Mouse (Mus musculus): ENCODE results near the gene Sp1. TPM values are rescaled to one million over a fixed set of nuclear protein-coding genes. Genes with fewer than 3 reads are reported as not detected.
A peak's percentile ranks its signal among the peaks of the same experiment; 100 is the strongest.

Sp1 gene
- total RNA-seq, 4 experiments from 2014 or later = 75.8 to 97.0 (median 91.9) TPM

DNA sequence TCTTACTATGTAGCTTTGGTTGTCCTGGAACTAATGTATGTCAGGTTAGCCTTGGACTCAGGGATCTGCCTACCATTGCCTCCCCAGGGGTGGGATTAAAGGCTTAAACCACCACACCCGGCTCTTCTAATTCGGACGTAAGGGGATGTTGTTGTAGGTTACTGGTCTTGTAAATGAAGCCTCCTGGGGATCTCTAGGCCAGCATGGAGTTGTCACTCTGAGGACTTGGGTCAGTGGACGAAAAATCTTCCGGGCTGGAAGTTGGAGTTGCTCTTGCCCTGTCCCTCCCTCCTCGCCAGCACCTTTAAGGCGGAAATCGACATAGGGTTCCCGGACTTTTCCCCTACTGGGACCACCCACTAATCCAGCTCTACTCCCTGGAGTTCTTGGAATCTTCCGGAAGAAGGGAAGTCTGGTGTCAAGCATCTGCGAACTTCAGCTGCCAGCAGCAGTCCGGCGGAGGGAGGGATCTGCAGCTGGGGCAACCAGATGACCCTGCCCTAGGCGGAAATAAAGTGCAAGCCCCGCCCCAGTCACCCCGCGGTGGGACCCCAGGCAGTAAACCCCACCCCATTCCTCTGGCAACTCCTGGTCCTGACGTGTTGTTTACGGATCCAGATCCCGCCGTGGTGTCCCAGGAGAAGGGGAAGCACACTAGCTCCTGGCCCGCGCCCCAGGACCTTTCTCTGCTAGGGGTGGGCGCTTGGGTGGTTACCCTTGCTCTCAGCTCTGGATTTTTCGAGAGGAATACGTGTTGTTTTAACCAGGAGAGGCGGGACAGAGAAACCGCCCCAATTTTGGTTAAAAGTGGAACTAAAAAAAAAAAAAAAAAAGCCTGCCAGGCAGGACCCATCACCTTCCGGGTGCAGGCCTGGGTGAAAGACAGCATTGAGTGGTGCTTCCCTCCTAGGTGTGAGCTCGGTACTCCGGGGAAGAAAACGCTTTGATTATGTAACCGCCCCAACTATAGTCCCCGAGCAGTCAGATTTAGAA lies 6.4 kb upstream of the Sp1 start:
- peak; percentile 94 for DNase-seq

DNA sequence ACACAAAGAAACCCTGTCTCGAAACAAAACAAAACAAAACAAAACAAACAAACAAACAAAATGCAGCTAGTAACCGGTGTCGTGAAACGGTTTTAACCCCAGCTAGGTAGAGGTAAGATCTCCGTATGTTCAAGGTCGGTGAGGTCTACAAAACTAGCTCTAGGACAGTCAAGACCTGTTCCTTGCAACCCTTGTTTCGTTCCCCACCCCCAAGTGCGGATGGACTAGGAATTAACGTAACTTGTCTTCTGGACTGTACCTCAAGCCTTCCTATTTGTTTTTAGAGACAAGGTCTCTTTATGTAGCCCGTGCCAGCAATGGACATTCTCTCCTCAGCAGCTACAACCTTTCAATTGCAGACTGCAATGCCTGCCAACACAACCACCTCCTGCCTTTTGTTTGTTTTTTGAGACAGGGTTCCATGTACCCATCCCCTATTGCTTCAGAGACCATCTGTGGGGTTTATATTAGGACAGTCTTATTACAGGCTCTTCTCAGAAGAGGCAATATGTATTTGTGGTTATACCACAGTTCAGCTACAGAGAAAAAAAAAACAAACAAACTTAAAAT lies 5.4 kb upstream of the Sp1 start:
- no peak for DNase-seq

DNA sequence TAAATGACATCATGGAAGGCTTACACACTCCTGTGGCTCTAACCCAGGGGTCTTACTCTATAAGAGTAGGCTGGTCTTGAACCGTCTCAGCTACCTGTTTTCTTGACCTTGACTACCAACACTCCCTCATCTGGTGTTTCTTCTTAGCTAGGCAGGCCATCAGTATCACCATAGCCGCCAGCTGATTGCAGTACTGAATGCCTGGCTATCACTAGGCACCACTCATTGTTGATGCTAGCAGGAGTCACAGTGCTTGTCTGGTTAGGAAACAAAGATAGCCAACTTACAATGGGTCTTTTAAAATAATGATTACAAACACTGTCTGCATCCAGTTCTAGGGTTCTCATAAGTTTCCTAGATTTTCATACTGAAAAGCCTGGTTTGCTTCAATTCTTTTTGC lies 4.7 kb upstream of the Sp1 start:
- no peak for DNase-seq

DNA sequence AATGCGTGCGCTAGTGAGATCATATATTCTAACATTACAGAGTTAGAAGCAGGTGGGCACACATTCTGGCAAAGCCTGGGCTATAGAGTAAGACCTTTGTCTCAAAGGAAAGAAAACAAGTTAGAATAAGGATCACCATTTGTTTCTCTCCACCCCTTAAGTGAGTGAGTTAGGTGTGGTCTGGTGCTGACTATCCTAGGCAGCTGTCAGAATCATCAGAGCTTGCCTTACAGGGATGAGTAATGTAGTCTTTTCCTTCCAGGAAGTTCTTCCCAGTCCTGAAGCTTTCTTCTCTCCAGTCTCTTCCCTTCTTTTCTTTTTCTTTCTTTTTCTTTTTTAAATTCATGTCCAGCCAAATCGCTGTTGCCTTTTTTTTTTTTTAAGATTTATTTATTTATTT lies 3.7 kb upstream of the Sp1 start:
- DNase-seq = no peak

DNA sequence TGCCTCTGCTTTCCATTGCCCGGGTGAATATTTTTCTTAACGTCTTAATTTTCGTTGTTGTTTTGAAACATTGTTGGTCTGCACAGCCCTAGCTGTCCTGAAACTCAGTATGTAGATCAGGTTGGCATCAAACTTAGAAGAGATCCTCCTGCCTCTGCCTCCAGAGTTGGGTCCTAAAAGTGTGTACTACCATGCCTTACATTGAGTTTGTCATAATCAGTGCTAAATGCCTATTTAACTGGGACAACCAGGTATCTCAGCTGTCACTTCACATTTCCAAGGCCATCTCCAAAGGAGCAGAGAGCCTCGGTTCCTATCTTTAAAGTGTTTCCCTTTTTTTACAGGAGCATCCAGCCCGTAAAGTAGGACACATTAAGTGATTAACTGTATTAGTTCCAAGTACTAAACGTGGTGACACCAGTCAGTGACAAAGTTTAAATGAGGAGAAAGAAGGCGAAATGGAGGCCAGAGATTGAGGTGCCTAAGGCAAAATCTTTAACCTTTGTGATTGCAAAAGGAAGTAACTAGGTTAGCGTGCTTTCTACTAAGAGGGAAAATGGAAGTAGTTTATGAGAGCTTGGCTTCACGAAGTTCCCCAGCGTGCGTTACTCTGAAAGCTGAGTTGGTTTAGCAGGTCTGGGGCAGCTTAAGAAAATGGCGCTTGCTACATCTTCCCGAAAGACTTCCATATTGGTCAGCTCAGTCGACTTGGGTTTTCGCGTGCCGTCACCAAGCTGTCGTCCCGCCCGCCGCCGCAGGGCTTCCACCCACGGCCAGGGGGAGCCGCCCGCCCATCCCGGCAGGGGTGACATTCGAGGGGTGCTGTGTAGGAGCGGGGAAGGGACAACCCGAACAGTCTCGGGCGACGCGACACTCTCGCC lies 1.1 kb upstream of the Sp1 start:
- no peak for DNase-seq

DNA sequence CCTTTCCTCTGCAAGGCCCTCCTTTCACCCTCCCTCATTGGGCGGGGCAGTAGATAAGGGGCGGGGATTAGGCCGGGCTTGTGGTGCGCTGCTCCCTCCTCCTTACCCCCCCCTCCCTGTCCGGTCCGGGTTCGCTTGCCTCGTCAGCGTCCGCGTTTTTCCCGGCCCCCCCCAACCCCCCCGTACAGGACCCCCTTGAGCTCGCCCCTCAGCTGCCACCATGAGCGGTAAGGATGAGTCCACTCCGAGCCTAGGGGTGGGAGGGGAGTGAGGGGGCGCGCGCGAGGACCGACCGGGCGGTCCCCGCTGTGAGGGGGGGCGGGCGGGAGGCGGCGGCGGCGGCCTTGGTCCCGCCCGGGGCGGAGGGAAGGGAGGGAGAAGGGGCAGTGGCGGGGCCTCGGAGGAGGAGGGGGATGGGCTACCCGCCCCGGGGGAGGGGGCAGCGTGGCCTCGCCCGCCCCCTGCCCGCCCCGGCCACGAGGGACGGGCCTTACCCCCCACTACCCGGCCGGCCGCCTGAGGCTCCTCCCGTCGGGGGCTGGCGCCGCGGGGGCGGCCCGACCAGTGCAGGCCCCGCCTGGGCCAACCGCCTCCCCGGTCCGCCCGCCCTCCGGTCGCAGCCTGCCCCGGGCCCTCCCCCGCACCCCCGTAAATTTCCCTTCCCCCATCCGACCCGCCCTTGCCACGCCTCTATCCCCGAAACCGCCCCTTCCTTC lies 411 bp downstream of the Sp1 start:
- DNase-seq = peak; percentile 80

DNA sequence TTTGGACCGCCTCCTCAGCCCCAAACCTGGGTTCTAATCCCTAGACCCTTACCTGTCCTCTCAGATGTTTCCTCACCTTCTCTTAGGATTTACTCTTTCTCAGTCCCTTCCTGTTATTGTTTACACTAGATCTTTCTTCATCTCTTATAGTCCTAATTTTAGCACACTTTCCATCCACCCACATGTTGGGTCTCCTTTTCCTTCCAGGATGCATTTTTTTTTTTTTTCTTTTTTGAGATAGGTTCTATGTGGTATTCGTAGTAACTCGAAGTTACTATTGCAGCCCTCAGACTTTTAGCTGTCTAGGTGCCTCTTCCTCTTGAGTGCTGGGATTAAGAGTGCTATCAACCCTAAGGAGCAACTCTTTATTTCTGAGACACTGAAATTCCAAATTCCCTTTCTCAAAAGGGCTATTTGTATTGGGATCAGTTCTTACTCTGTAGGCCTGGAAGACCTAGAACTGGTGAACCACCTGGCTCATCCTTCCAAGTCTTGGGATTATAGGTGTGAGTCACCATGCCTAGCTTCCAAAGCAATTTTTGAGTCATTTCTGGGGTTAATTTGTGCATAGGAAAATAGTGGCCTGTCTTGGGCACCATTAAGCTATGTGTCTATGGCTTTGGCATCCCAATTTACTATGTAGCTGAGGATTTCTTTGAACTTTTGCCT lies 1.1 kb downstream of the Sp1 start:
- DNase-seq = no peak

DNA sequence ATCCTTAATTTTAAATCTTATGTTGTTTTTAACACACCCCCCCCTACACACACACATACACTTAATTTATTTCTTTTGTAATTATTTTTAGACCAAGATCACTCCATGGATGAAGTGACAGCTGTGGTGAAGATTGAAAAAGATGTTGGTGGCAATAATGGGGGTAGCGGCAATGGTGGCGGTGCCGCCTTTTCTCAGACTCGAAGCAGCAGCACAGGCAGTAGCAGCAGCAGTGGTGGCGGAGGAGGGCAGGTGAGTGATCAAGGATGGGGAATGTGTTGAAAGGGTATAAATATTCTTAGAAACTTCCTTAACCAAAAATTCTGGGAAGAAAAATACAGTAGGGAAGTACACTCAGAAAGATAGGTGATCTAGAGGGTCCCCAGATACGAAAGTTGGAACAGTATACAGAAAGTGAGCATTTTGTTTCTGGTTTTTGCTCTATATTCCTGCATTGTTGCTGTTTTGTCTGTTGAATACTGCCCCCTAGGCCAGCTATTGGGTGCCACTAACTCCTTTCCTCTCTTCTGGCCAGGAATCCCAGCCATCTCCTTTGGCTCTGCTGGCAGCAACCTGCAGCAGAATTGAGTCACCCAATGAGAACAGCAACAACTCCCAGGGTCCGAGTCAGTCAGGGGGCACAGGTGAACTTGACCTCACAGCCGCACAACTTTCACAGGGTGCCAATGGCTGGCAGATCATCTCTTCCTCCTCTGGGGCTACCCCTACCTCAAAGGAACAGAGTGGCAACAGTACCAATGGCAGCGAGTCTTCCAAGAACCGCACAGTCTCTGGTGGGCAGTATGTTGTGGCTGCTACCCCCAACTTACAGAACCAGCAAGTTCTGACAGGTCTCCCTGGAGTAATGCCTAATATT lies 2.0 kb downstream of the Sp1 start:
- no peak for DNase-seq

DNA sequence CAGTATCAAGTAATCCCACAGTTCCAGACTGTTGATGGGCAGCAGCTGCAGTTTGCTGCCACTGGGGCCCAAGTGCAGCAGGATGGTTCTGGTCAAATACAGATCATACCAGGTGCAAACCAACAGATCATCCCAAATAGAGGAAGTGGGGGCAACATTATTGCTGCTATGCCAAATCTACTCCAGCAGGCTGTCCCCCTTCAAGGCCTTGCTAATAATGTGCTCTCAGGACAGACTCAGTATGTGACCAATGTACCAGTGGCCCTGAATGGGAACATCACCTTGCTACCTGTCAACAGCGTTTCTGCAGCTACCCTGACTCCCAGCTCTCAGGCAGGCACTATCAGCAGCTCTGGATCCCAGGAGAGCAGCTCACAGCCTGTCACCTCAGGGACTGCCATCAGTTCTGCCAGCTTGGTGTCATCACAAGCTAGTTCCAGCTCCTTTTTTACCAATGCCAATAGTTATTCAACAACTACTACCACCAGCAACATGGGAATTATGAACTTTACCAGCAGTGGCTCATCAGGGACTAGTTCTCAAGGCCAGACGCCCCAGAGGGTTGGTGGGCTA lies 2.7 kb downstream of the Sp1 start:
- DNase-seq = no peak

DNA sequence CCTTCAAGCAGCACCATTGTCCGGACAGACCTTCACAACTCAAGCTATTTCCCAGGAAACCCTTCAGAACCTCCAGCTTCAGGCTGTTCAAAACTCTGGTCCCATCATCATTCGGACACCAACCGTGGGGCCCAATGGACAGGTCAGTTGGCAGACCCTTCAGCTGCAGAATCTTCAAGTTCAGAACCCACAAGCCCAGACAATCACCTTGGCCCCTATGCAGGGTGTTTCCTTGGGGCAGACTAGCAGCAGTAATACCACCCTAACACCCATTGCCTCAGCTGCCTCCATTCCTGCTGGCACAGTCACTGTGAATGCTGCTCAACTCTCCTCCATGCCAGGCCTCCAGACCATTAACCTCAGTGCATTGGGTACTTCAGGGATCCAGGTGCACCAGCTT lies 3.3 kb downstream of the Sp1 start:
- no peak for DNase-seq

DNA sequence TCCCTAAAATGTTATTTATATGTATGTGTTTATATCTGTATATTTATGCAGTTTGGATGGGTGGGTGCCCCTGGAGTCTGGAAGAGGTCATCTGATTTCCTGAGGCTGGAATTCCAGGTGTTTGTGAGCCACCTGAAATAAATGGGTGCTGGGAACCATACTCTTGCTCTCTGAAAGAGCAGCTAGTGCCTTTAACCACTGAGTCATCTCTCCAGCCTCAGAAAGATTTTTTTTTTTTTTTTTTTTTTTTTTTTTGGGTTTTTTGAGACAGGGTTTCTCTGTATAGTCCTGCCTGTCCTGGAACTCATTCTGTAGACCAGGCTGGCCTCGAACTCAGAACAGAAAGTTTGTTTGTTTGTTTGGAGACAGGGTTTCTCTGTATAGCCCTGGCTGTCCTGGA lies 5.1 kb downstream of the Sp1 start:
- no peak for DNase-seq

DNA sequence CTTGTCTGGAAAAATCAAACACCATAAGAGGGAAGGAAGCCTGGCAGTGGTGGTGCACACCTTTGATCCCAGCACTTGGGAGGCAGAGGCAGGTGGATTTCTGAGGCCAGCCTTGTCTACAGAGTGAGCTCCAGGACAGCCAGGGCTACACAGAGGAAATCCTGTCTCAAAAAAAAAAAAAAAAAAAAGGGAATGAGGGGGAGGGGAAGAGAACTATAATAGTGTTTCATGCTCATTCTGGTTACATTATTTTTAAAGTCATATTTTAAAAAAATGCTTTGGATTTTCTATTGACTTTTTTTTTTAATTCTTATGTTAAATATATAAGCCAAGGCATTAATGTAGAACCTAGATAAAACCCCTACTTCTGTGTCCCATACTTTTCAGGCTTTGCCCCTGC lies 7.7 kb downstream of the Sp1 start:
- no peak for DNase-seq

DNA sequence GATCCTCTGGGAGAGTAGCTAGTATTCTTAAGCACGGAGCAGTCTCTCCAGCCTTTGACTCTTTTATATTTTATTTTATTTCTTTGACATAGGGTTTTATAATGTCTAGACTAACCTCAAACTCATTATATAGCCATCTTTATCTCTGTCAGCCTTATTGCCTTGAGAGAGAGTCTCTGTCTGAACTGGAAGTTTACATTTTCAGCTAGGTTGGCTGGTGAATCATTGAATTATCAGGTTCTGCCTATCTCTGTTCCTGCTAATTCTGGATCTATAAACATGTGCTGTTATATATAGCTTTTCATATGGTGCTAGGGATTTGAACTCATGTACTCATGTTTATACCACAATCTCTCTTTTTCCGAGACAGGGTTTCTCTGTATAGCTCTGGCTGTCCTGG lies 11.6 kb downstream of the Sp1 start:
- DNase-seq = no peak

DNA sequence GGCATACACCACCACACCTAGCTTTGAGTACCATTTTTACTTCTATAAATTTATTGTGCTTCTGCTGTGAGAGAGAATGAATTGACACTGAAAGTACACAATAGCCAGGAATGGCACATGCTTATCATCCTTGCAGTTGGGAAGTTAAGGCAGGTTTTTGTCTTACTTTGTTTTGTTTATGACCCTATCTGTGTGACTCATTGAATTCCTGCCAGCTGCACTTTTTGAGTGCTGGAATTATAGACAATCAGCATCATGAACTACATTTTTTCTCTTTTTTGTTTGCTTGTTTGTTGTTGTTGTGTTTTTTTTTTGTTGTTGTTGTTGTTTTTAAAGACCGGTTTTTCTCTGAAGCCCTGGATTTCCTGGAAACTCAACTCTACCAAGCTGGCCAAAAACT lies 15.0 kb downstream of the Sp1 start:
- DNase-seq = no peak

DNA sequence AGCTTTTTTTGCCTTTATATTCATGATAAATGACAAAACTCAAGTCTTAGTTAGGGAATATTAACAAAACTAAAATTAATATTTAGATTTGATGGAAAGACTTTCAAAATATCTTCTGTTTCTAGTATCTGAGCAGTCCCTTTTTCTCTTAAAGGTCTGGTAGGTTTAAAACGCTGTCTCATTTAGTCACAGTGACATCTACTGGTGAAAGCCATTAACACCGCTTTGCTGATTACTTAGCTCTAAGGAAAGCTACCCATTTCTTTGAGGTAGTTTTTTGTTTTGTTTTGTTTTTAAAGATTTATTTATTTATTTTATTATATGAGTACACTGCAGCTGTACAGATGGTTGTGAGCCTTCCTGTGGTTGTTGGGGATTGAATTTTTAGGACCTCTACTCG lies 15.5 kb downstream of the Sp1 start:
- DNase-seq = no peak

DNA sequence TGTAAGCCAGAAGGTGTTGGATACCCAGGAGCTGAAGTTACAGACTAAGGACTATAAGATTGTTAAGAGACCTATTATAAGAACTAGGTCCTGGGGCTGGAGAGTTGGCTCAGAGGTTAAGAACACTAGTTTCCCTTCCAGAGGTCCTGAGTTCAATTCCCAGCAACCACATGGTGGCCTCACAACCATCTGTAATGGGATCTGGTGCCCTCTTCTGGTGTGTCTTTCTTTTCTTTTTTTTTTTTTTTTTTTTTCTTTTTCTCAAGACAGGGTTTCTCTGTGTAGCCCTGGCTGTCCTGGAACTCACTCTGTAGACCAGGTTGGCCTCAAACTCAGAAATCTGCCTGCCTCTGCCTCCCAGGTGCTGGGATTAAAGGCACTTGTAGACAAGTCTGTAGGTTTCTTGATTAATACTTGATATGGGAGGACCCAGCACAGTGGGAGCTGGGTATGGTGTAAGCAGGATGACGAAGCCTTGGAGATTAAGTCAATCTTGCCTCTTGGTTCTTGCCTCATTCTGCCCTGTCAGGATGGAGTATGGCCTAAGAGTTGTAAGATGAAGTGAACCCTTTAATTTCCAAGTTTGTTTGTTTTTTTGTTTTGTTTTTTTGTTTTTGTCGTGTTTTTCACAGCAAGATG lies 17.8 kb downstream of the Sp1 start:
- DNase-seq = no peak

DNA sequence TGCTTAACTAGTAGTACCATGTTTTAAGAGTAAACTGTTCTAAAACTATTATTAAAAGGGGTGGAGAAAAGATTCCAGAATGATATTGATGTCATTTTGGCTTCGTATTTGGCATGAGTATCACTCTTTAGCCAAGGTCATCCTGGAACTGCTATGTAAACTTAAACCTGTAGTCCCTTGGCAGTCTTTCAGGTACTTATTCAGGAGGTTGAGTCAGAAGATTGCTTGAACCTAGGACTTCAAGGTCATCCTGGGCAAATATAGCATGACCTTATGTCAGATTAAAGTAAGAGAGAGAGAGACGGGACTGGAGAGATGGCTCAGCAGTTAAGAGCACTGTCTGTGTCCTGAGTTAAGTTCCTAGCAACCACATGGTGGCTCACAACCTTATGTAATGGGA lies 18.7 kb downstream of the Sp1 start:
- no peak for DNase-seq

DNA sequence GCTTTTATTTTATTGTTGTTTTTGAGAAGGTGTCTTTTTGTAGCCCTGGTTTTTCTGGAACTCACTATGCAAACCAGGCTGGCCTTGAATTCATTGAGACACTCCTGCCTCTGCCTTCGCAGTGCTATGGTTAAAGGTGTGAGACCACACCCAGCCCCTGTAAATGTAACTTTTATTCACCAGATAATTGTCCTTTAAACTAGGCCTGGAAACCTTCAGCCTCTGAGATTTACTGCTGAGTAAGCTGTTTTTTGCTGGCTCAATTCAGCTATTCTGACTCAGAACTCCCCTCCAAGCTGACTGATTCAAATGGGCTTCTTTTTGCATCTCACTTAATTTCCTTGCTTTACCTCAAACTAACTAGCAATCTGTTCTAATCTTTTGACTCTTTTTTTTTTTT lies 21.0 kb downstream of the Sp1 start:
- DNase-seq = no peak

DNA sequence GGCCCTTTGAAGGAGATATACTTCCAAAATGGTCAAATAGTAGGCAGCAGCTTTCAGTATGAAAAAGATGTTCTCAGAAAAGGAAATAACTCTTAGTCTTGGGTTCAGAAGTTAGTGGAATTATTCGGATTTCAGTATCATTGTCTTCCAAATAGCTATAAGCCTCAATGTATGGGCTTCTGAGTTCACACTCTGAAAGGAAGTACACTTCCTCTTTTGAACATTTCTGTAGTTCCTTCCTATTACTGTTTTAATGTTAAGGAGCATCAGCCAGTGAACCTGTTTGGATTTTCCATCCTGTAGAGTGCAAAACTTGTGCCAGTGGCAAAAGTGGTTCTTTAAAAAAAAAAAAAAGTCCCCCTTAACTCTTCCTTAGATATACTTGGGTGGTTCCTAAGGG lies 26.1 kb downstream of the Sp1 start:
- no peak for DNase-seq

DNA sequence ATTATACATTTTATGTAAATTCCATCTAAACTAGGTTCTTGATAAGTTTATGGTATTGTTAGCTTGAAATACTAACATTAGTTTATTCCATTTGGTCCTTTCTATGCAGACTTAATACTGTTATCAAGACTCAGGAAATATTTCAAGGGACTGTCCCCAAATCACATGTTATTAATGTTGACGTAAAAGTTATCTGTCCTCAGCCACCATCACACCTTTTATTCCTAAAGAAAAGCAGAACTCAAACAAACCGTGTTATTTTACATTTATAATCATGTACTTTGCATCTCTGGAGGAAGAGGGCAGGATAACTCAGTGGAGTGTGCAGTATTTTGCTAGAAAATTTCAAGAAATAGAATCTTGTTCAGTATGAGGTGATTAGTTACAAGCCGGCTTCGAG lies 27.2 kb downstream of the Sp1 start:
- DNase-seq = no peak
